Mouse (Mus musculus) hindbrain, embryonic 13.5 days (tissue): Measurements from ENCODE around the gene Otop2. TPM values are rescaled to one million over a fixed set of nuclear protein-coding genes. Genes with fewer than 3 reads are reported as not detected.

Experiments
- ATAC-seq: fragments of 200-750 bp; cut with Nextera tagmentation; 2 replicates; pipeline ENCODE4 v1.8.0; 2017; ENCODE audit warnings: moderate TSS enrichment; ENCODE audit not compliant: low FRiP score
- H3K27ac ChIP-seq: fragments of 300-500 bp; sonication (generic); 2 replicates; pipeline ENCODE4 v1.5.1; 2015; ENCODE audit warnings: inconsistent platforms, mild to moderate bottlenecking, moderate library complexity
- H3K27me3 ChIP-seq: fragments of 300-500 bp; sonication (generic); 2 replicates; pipeline ENCODE4 v1.6.1; 2015; ENCODE audit warnings: mild to moderate bottlenecking, inconsistent platforms
- H3K36me3 ChIP-seq: fragments of 300-500 bp; sonication (generic); 2 replicates; pipeline ENCODE4 v1.6.1; 2015; ENCODE audit warnings: mild to moderate bottlenecking, inconsistent platforms
- H3K4me1 ChIP-seq: fragments of 300-500 bp; sonication (generic); replicated peaks from 2 replicates; pipeline ENCODE4 v1.6.1; 2015; ENCODE audit warnings: inconsistent platforms
- H3K4me2 ChIP-seq: fragments of 300-500 bp; sonication (generic); 2 replicates; pipeline ENCODE4 v1.6.1; 2015; ENCODE audit warnings: inconsistent platforms, mild to moderate bottlenecking, moderate library complexity
- H3K4me3 ChIP-seq: fragments of 300-500 bp; sonication (generic); 2 replicates; pipeline ENCODE4 v1.5.1; 2015; ENCODE audit warnings: mild to moderate bottlenecking, inconsistent platforms
- H3K9ac ChIP-seq: fragments of 300-500 bp; sonication (generic); 2 replicates; pipeline ENCODE4 v1.6.1; 2015; ENCODE audit warnings: mild to moderate bottlenecking, inconsistent platforms
- H3K9me3 ChIP-seq: fragments of 300-500 bp; sonication (generic); 2 replicates; pipeline ENCODE4 v1.6.1; 2016; ENCODE audit warnings: inconsistent platforms
- WGBS: fragments of 180-500 bp; shearing (Covaris S2); methylation state at CpG from one replicate; pipeline ENCODE4 v1.1.7; 2015; 5-methylcytosine and 5-hydroxymethylcytosine counted together
- polyA plus RNA-seq: library from polyadenylated mRNA; unstranded; fragments of >200 nt; fragmentation: Nextera tagmentation; extraction: Ambion mirVana; gene quantifications from 2 replicates; pipeline ENCODE4 v1.2.1, GENCODE M21; 2015

Gene Otop2
- polyA plus RNA-seq, 1 experiment from 2014 or later = not detected

- H3K4me3 ChIP-seq = no peak overlapping the region
- 91% methylated on average over 27 of the region's 27 CpGs for WGBS
- H3K9me3 ChIP-seq = no peaks in the 10 kb centered on the region
- H3K36me3 ChIP-seq = peaks cover 35% of the 10 kb centered on the region
- H3K4me2 ChIP-seq = no peak overlapping the region
- H3K9ac ChIP-seq = no peak overlapping the region; the same call in 1 of the 2 replicates
- ATAC-seq = no peak
- H3K27ac ChIP-seq = no peak overlapping the region
- peaks cover 54% of the 10 kb centered on the region for H3K27me3 ChIP-seq
- H3K4me1 ChIP-seq = peaks cover 46% of the 10 kb centered on the region
Measured at GRCm38 (mm10) chr11:115269330-115270066, 37.5 kb upstream of the Otop2 start.

GRCm38 (mm10) chr11:115270148-115270861 lies 36.7 kb upstream of the Otop2 start:
- Histone ChIP-seq H3K4me2 (no peak overlapping the region), H3K9ac (no peak overlapping the region), H3K4me3 (no peak overlapping the region), H3K27me3 (peaks cover 46% of the 10 kb centered on the region), H3K9me3 (no peaks in the 10 kb centered on the region), H3K36me3 (peaks cover 35% of the 10 kb centered on the region), H3K4me1 (peaks cover 47% of the 10 kb centered on the region), H3K27ac (no peak overlapping the region)
- ATAC-seq = peak; percentile 18
- WGBS = 36% methylated on average over 19 of the region's 19 CpGs

GRCm38 (mm10) chr11:115271052-115271451 lies 35.9 kb upstream of the Otop2 start:
- H3K27ac ChIP-seq = no peak overlapping the region
- peaks cover 38% of the 10 kb centered on the region for H3K27me3 ChIP-seq
- no peaks in the 10 kb centered on the region for H3K9me3 ChIP-seq
- ATAC-seq = no peak
- H3K4me2 ChIP-seq = no peak overlapping the region
- H3K4me3 ChIP-seq = no peak overlapping the region
- 84% methylated on average over 9 of the region's 9 CpGs for WGBS
- peaks cover 35% of the 10 kb centered on the region for H3K36me3 ChIP-seq
- no peak overlapping the region for H3K9ac ChIP-seq
- peaks cover 47% of the 10 kb centered on the region for H3K4me1 ChIP-seq

GRCm38 (mm10) chr11:115271481-115271880 lies 35.5 kb upstream of the Otop2 start:
- Histone ChIP-seq H3K9ac (no peak overlapping the region), H3K36me3 (peaks cover 35% of the 10 kb centered on the region), H3K4me1 (peaks cover 47% of the 10 kb centered on the region), H3K9me3 (no peaks in the 10 kb centered on the region), H3K27me3 (peaks cover 34% of the 10 kb centered on the region), H3K27ac (no peak overlapping the region), H3K4me2 (no peak overlapping the region), H3K4me3 (no peak overlapping the region)
- no peak for ATAC-seq
- 77% methylated on average over 10 of the region's 10 CpGs for WGBS

- ATAC-seq = no peak
- peaks cover 19% of the 10 kb centered on the region for H3K27me3 ChIP-seq
Measured at GRCm38 (mm10) chr11:115272894-115273498, 34.0 kb upstream of the Otop2 start.

GRCm38 (mm10) chr11:115273735-115274134 lies 33.2 kb upstream of the Otop2 start:
- peak overlapping the region; percentile 29; the same call in 1 of the 2 replicates for H3K9ac ChIP-seq
- 73% methylated on average over 7 of the region's 7 CpGs for WGBS

More at GRCm38 (mm10) chr11:115272894-115273498, 34.0 kb upstream of the Otop2 start:
- WGBS = 69% methylated on average over 10 of the region's 10 CpGs
- Histone ChIP-seq H3K4me2 (no peak overlapping the region), H3K4me3 (no peak overlapping the region), H3K4me1 (peaks cover 41% of the 10 kb centered on the region), H3K9me3 (no peaks in the 10 kb centered on the region), H3K27ac (no peak overlapping the region), H3K9ac (no peak overlapping the region), H3K36me3 (peaks cover 33% of the 10 kb centered on the region)

GRCm38 (mm10) chr11:115274178-115274577 lies 32.8 kb upstream of the Otop2 start:
- Histone ChIP-seq H3K4me2 (no peak overlapping the region), H3K27me3 (peaks cover 7% of the 10 kb centered on the region), H3K27ac (no peak overlapping the region), H3K36me3 (peaks cover 21% of the 10 kb centered on the region), H3K9ac (peak overlapping the region; percentile 29; the same call in 1 of the 2 replicates), H3K4me1 (peaks cover 43% of the 10 kb centered on the region), H3K4me3 (no peak overlapping the region), H3K9me3 (no peaks in the 10 kb centered on the region)
- no peak for ATAC-seq
- WGBS = 86% methylated on average over 7 of the region's 7 CpGs

More at GRCm38 (mm10) chr11:115273735-115274134, 33.2 kb upstream of the Otop2 start:
- H3K36me3 ChIP-seq = peaks cover 26% of the 10 kb centered on the region
- peaks cover 11% of the 10 kb centered on the region for H3K27me3 ChIP-seq
- peaks cover 43% of the 10 kb centered on the region for H3K4me1 ChIP-seq
- no peaks in the 10 kb centered on the region for H3K9me3 ChIP-seq
- ATAC-seq = no peak
- no peak overlapping the region for H3K4me2 ChIP-seq
- H3K27ac ChIP-seq = no peak overlapping the region
- H3K4me3 ChIP-seq = no peak overlapping the region

- no peak overlapping the region for H3K4me3 ChIP-seq
- peaks cover 15% of the 10 kb centered on the region for H3K36me3 ChIP-seq
- H3K27me3 ChIP-seq = peaks cover under 1% of the 10 kb centered on the region
- no peak overlapping the region for H3K27ac ChIP-seq
- peaks cover 43% of the 10 kb centered on the region for H3K4me1 ChIP-seq
- no peak for ATAC-seq
- 0 out of 2 replicates have a peak overlapping the region, but pooled peaks have one; percentile 39 for H3K9ac ChIP-seq
- WGBS = 91% methylated on average over 6 of the region's 6 CpGs
- H3K4me2 ChIP-seq = no peak overlapping the region
- H3K9me3 ChIP-seq = no peaks in the 10 kb centered on the region
Measured at GRCm38 (mm10) chr11:115274771-115275170, 32.2 kb upstream of the Otop2 start.

- peak overlapping the region; percentile 85 for H3K9ac ChIP-seq
- H3K36me3 ChIP-seq = peaks cover 15% of the 10 kb centered on the region
- ATAC-seq = no peak
- no peaks in the 10 kb centered on the region for H3K9me3 ChIP-seq
- peaks cover 39% of the 10 kb centered on the region for H3K4me1 ChIP-seq
- 89% methylated on average over 6 of the region's 6 CpGs for WGBS
- H3K4me2 ChIP-seq = peak overlapping the region; percentile 80
- H3K27me3 ChIP-seq = no peaks in the 10 kb centered on the region
- no peak overlapping the region for H3K27ac ChIP-seq
- H3K4me3 ChIP-seq = peak overlapping the region; percentile 62; the same call in 1 of the 2 replicates
Measured at GRCm38 (mm10) chr11:115275509-115275908, 31.5 kb upstream of the Otop2 start.

GRCm38 (mm10) chr11:115275954-115276353 lies 31.0 kb upstream of the Otop2 start:
- H3K4me1 ChIP-seq = peaks cover 39% of the 10 kb centered on the region
- H3K4me3 ChIP-seq = peak overlapping the region; percentile 62
- peak overlapping the region; percentile 80 for H3K4me2 ChIP-seq
- 42% methylated on average over 3 of the region's 3 CpGs for WGBS
- H3K27ac ChIP-seq = peak overlapping the region; percentile 94; the same call in 1 of the 2 replicates
- no peaks in the 10 kb centered on the region for H3K27me3 ChIP-seq
- no peak for ATAC-seq
- no peaks in the 10 kb centered on the region for H3K9me3 ChIP-seq
- H3K9ac ChIP-seq = peak overlapping the region; percentile 85
- peaks cover 14% of the 10 kb centered on the region for H3K36me3 ChIP-seq

GRCm38 (mm10) chr11:115276780-115277603 lies 30.0 kb upstream of the Otop2 start, which contains the start of gene Fdxr:
TSS of gene Fdxr (minus strand) at chr11:115277050.
- peak within 1 kb of the TSS; percentile 85 for H3K9ac ChIP-seq
- WGBS = under 1% methylated on average over 42 of the region's 42 CpGs

More at GRCm38 (mm10) chr11:115276780-115277603, 30.0 kb upstream of the Otop2 start, which contains the start of gene Fdxr:
- Histone ChIP-seq H3K27ac (peak within 1 kb of the TSS; percentile 94), H3K27me3 (no peaks in the 10 kb centered on the region), H3K4me2 (peak within 1 kb of the TSS; percentile 80), H3K36me3 (peaks cover 4% of the 10 kb centered on the region; the same call in 1 of the 2 replicates), H3K4me1 (peaks cover 39% of the 10 kb centered on the region), H3K9me3 (no peaks in the 10 kb centered on the region), H3K4me3 (peak within 1 kb of the TSS; percentile 62)
- ATAC-seq = peak; percentile 97
